In the genomic region with DNA sequence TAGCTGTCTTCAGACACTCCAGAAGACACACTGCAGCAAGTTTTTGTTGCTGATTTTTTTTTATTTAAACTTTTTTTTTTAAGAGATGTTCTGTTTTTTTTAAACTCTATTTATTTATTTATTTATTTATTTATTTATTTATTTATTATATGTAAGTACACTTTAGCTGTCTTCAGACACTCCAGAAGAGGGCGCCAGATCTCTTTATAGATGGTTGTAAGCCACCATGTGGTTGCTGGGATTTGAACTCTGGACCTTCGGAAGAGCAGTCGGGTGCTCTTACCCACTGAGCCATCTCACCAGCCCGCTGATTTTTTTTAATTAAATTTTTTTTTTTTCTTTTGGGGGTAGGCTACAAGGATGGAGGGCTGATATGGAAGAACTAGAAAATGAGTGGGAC, we compare ENCODE assay signal across 15 mouse cellular contexts. TPM values are rescaled to one million over a fixed set of nuclear protein-coding genes. Genes with fewer than 3 reads are reported as not detected.
A peak's percentile ranks its signal among the peaks of the same experiment; 100 is the strongest.
DNase-seq lines count a peak whose midpoint lies in the region; ATAC-seq and TF ChIP-seq lines count a peak whose summit lies in the region.
"Not testable (repeated sequence)": the region's sequence is repeated elsewhere in the genome, so short reads cannot be mapped to it uniquely, and the experiment has no call there.
"Had no signal": no experiment of that assay in that cellular context is flagged by ENCODE, and none has a peak within 500 bp of the region (broad histone marks: within the 10 kb centered on the region; RNA-seq: fewer than 3 reads in every experiment).

No protein-coding gene starts in this region.

- not testable (repeated sequence) for H3K9me3 ChIP-seq in hindbrain, postnatal 0 days (ENCODE audit: low read length)

- not testable (repeated sequence) for TF ChIP-seq POLR2A in liver, adult 2 months (IDR thresholded peaks at IDR 0.05; ENCODE audit: extremely low read depth, insufficient read depth, low read length)

- not testable (repeated sequence) for H3K4me3 ChIP-seq in hindbrain, postnatal 0 days (ENCODE audit: low read length); liver, adult 2 months (ENCODE audit: insufficient read depth, low read depth, low read length)

- 0 out of 2 replicates have a peak, but pooled peaks have one; percentile 12 for TF ChIP-seq CTCF in hindbrain, postnatal 0 days (IDR thresholded peaks at IDR 0.05; ENCODE audit: low read depth)
- TF ChIP-seq CTCF in liver, adult 2 months (IDR thresholded peaks at IDR 0.05; ENCODE audit: low read depth, low read length), result not testable (repeated sequence)

- not testable (repeated sequence) for ATAC-seq in hindbrain, postnatal 0 days

- peak; percentile 18 for DNase-seq in CD4-positive helper T cell, adult 2 months (ENCODE audit: low read depth, low spot score)
- DNase-seq in ES-CJ7 (ENCODE audit: low read depth, low spot score) (peak; percentile 45), ZHBTc4 (ENCODE audit: low read depth, low spot score) (peak; percentile 48)
- DNase-seq in hindbrain, postnatal 0 days (ENCODE audit: low spot score), result not testable (repeated sequence)
- DNase-seq in liver, adult 2 months (ENCODE audit: extremely low read depth, low read depth, low spot score), result peak; percentile 24
- DNase-seq in splenic B cell, adult 2 months (ENCODE audit: low read depth, low spot score), result peak; percentile 39

- 83% methylated on average over 4 of the region's 4 CpGs for WGBS in hindbrain, postnatal 0 days
- WGBS in liver, adult 2 months, result 79% methylated on average over 4 of the region's 4 CpGs

- not testable (repeated sequence) for H3K4me1 ChIP-seq in hindbrain, postnatal 0 days (ENCODE audit: insufficient read depth, low read length); liver, adult 2 months (ENCODE audit: control insufficient read depth, insufficient read depth, low read length)

- H3K27ac ChIP-seq in hindbrain, postnatal 0 days; liver, adult 2 months (replicated peaks; ENCODE audit: insufficient read depth, low read depth, low read length): not testable (repeated sequence)

- not testable (repeated sequence) for H3K27me3 ChIP-seq in hindbrain, postnatal 0 days (ENCODE audit: insufficient read depth, low read length); liver, adult 2 months (ENCODE audit: control insufficient read depth, insufficient read depth, low read length); splenic B cell, adult 2 months (ENCODE audit: control insufficient read depth, insufficient read depth, low read length, poor library complexity, severe bottlenecking)

- H3K4me2 ChIP-seq in hindbrain, postnatal 0 days (ENCODE audit: low read depth, low read length), result not testable (repeated sequence)

- H3K79me2 ChIP-seq in liver, adult 2 months (ENCODE audit: control insufficient read depth, insufficient read depth, low read length), result not testable (repeated sequence)

- not testable (repeated sequence) for H3K36me3 ChIP-seq in hindbrain, postnatal 0 days (ENCODE audit: insufficient read depth, low read length); splenic B cell, adult 2 months (ENCODE audit: control insufficient read depth, insufficient read depth, low read length, poor library complexity, severe bottlenecking)
- peaks cover 19% of the 10 kb centered on the region for H3K36me3 ChIP-seq in liver, adult 2 months (ENCODE audit: control insufficient read depth, insufficient read depth, low read length)

- H3K9ac ChIP-seq in hindbrain, postnatal 0 days (replicated peaks; ENCODE audit: low read length); liver, adult 2 months (ENCODE audit: low read depth, low read length): not testable (repeated sequence)

RNA-seq across cellular contexts. Expression of a gene that starts 8.3 kb away (rescaled TPM):
- 27.4 and 30.0 TPM in 2 replicates for total RNA-seq in hindbrain, postnatal 0 days (2014; rRNA removed)
- 56.6 and 58.7 TPM in 2 replicates for polyA plus RNA-seq in hindbrain, postnatal 0 days (2015; fragmentation: Nextera tagmentation; extraction: Ambion mirVana)
- 27.9 and 29.4 TPM in 2 replicates for total RNA-seq in liver, adult 2 months (2014; rRNA removed)
- 9.7 and 10.2 TPM in 2 replicates for polyA plus RNA-seq in liver, adult 2 months (2012; rRNA removed)

RNA-seq across cellular contexts. Expression of a gene that starts 43.9 kb away (rescaled TPM):
- total RNA-seq in hindbrain, postnatal 0 days (2014; rRNA removed), result 64.1 and 65.2 TPM in 2 replicates
- 30.4 and 35.0 TPM in 2 replicates for polyA plus RNA-seq in hindbrain, postnatal 0 days (2015; fragmentation: Nextera tagmentation; extraction: Ambion mirVana)
- total RNA-seq in liver, adult 2 months (2014; rRNA removed), result not detected in 2 replicates
- not detected in 2 replicates for polyA plus RNA-seq in liver, adult 2 months (2012; rRNA removed)
- total RNA-seq: adrenal gland, adult 2 months; gastrocnemius, adult 2 months; gastrocnemius, postnatal 25 days; granulocyte monocyte progenitor cell, adult 5-6 weeks; heart, postnatal 36 days had no signal
- polyA plus RNA-seq: CD4-positive, CD25-positive, alpha-beta regulatory T cell, adult 4 months; erythroblast, embryonic 14.5 days; heart, embryonic 13.5 days; heart, postnatal 0 days had no signal

Comparison
In these comparisons a context has a peak if more than half of its experiments do, and no peak if none do; other contexts are left out.
1. RNA of a gene that starts 43.9 kb away (total RNA-seq): 64.1 to 65.2 TPM in hindbrain, postnatal 0 days; not detected in liver, adult 2 months; every median in the first group is over 10 times any median in the second.